Mouse (Mus musculus): ENCODE results near the gene Ano8.

- TF ChIP-seq CTCF (IDR thresholded peaks at IDR 0.05; ENCODE audit: low read depth, low read length) (peak; percentile 90), POLR2A (IDR thresholded peaks at IDR 0.05; ENCODE audit: extremely low read depth, insufficient read depth, low read length) (no peak)
Observed at GRCm38 (mm10) chr8:71495039-71495438, 9.3 kb upstream of the Ano8 start.
